Mouse (Mus musculus): ENCODE measurements around the gene Slc25a40.

DNA sequence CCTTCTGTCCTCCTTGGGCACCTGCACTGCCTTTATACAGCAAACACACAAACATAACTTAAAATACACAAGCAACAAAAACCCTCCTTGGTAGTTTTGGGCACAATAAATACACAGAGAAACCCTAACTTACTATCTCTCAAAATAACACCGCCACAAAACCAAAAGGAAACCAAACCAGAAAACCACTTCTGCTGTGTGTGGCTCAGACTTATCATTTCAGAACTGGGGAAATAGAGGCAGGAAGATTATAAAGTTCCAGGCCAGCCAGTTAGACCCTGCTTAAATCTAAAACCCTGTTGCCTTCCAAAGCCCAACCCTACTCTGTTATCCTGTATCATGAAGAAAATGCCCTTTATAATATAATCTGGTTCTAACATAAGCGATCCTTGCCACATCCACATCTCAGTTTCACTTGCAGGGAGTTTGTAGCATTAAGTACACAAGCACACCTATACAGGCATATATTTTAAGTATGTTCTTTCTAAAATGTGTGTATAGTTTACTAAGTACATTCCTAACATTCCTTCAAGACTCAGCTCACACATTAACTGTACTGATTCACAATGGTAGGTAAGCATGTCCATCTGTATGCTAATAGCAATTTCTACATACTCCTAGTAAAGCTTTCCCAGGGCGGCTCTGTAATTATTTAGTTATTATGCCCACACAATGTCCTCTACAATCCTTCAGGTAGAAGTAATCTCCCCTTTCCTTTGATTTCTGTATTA lies 5.8 kb upstream of the Slc25a40 start:
- TF ChIP-seq GATA1 (IDR thresholded peaks at IDR 0.05; ENCODE audit: borderline replicate concordance, low read length) = no peak
- TF ChIP-seq FLI1 (IDR thresholded peaks at IDR 0.05; ENCODE audit: low read length) = no peak
